Mouse (Mus musculus) liver, embryonic 14.5 days (tissue): ENCODE results near the gene Drap1. TPM values are rescaled to one million over a fixed set of nuclear protein-coding genes. Genes with fewer than 3 reads are reported as not detected.

Experiments used
- ATAC-seq: fragments of 200-750 bp; cut with Nextera tagmentation; 2 replicates; pipeline ENCODE4 v1.8.0; 2017; ENCODE audit warnings: moderate number of reproducible peaks, mild to moderate bottlenecking, moderate library complexity; ENCODE audit not compliant: insufficient read depth
- DNase-seq, 3 experiments: peaks; one replicate each; pipeline ENCODE4 v3.0.0-alpha.2; 2012 to 2013; ENCODE audit warnings: low read depth in 3 of 3, low spot score in 3 of 3
- H3K27ac ChIP-seq: fragments of 300-500 bp; sonication (generic); 2 replicates; pipeline ENCODE4 v1.5.1; 2014; ENCODE audit warnings: moderate library complexity, mild to moderate bottlenecking, control low read depth, inconsistent platforms
- H3K27me3 ChIP-seq: fragments of 300-500 bp; sonication (generic); 2 replicates; pipeline ENCODE4 v1.6.1; 2014; ENCODE audit warnings: mild to moderate bottlenecking, low read length, moderate library complexity; ENCODE audit not compliant: control insufficient read depth, insufficient read depth
- H3K36me3 ChIP-seq: fragments of 300-500 bp; sonication (generic); replicated peaks from 2 replicates; pipeline ENCODE4 v1.6.1; 2014; ENCODE audit warnings: low read depth; ENCODE audit not compliant: control insufficient read depth, insufficient read depth
- H3K4me1 ChIP-seq, 2 experiments: fragments of 200-500 bp in 1 of 2; fragments of 300-500 bp in 1 of 2; sonication (generic) in 1 of 2; replicated peaks; 2 replicates each; pipeline ENCODE4 v1.6.1; 2012 to 2014; ENCODE audit warnings: antibody characterized with exemption in 1 of 2, inconsistent platforms in 1 of 2, low read length in 1 of 2; ENCODE audit not compliant: control insufficient read depth in 2 of 2, insufficient read depth in 2 of 2
- H3K4me2 ChIP-seq: fragments of 300-500 bp; sonication (generic); 2 replicates; pipeline ENCODE4 v1.6.1; 2014; ENCODE audit warnings: low read depth, mild to moderate bottlenecking, control low read depth, moderate library complexity
- H3K4me3 ChIP-seq, 2 experiments: fragments of 200-500 bp in 1 of 2; fragments of 300-500 bp in 1 of 2; sonication (generic) in 1 of 2; 2 replicates each; pipeline ENCODE4 v1.5.1; 2012 to 2014; ENCODE audit warnings: low read depth in 2 of 2, low read length in 2 of 2, mild to moderate bottlenecking in 2 of 2, control low read depth in 1 of 2, inconsistent platforms in 1 of 2, moderate library complexity in 1 of 2; ENCODE audit not compliant: insufficient read depth in 1 of 2
- H3K9ac ChIP-seq: fragments of 300-500 bp; sonication (generic); replicated peaks from 2 replicates; pipeline ENCODE4 v1.6.1; 2014; ENCODE audit warnings: mild to moderate bottlenecking, control low read depth, moderate library complexity
- H3K9me3 ChIP-seq: fragments of 300-500 bp; sonication (generic); 2 replicates; pipeline ENCODE4 v1.6.1; 2016; ENCODE audit warnings: low read length, mixed read lengths; ENCODE audit not compliant: control insufficient read depth
- CTCF ChIP-seq: IDR thresholded peaks from 2 replicates; pipeline ENCODE4 v1.5.1; 2016; ENCODE audit warnings: antibody characterized with exemption, low read depth, control low read depth
- EP300 ChIP-seq: IDR thresholded peaks from 2 replicates; pipeline ENCODE4 v1.6.1; 2016; ENCODE audit warnings: antibody characterized with exemption, low read depth
- WGBS: fragments of 180-500 bp; shearing (Covaris S2); extraction: QIAGEN DNeasy Blood & Tissue Kit; methylation state at CpG from one replicate; pipeline ENCODE4 v1.1.7; 2014; ENCODE audit not compliant: insufficient replicate concordance; 5-methylcytosine and 5-hydroxymethylcytosine counted together
- polyA plus RNA-seq, 2 experiments: library from polyadenylated mRNA; depleted of rRNA in 1 of 2; stranded (reverse) in 1 of 2; unstranded in 1 of 2; fragments of >200 nt; fragmentation: Nextera tagmentation in 1 of 2; extraction: Ambion mirVana in 1 of 2; gene quantifications; 2 replicates each; pipeline versions ENCODE4 v1.2.1 to v1.2.3; 2012 to 2014

Gene Drap1
- polyA plus RNA-seq, 2 experiments = 58.5 to 64.0 TPM

DNA sequence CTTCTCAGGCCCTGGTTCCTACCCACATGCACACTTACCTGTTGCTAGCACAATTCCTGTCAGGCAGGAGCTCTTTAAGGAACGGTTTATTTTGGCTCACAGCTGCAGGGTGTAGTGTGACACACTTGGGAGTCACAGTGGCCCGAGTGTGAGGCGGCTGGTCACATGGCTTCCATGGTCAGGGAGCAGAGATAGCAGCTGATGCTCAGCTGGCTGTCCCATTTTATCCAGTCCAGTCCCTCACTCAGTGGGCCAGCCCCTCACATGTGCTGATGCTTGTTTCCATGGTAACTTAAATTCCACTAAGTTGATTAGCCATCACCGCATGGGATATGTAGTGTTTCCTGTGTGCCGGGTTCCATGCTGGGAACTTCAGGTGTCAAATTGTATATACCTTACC, 12.8 kb downstream of the Drap1 start:
- ATAC-seq (no peak), DNase-seq (no peak)
- TF ChIP-seq CTCF = no peak
- TF ChIP-seq EP300 = no peak
- WGBS = 68% methylated on average over 5 of the region's 5 CpGs
- H3K27ac ChIP-seq = no peak overlapping the region
- H3K4me1 ChIP-seq = peaks cover 0 to 9% of the 10 kb centered on the region in 2 experiments; a peak in 3 of 4 replicates
- H3K4me3 ChIP-seq = no peak overlapping the region
- H3K27me3 ChIP-seq = no peaks in the 10 kb centered on the region
- no peaks in the 10 kb centered on the region for H3K36me3 ChIP-seq
- no peaks in the 10 kb centered on the region for H3K9me3 ChIP-seq
- no peak overlapping the region for H3K4me2 ChIP-seq
- no peak overlapping the region for H3K9ac ChIP-seq

DNA sequence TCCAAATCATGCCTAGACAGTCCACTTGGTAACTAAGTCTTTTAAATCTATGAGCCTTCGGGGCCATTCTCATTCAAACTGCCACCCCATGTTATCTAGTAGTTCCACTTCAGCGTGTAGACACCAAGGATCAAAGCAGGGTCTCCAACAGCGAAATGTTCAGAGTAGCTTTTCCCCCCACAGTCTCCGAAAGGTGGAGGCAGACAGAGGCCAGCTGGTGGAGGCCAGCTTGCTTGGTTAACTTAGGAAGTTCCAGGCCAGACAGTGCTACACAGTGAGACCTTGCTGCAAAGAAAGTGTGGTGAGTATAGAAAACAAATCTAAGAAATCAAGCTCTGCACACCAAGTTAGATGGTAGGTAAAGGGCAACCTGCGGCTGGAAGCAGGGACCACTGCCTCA, 14.1 kb downstream of the Drap1 start:
- ATAC-seq = no peak
- WGBS = 74% methylated on average over 5 of the region's 5 CpGs
- Histone ChIP-seq H3K27ac (no peak overlapping the region), H3K9ac (no peak overlapping the region), H3K4me1 (peaks cover 0 to 13% of the 10 kb centered on the region in 2 experiments; a peak in 3 of 4 replicates), H3K27me3 (no peaks in the 10 kb centered on the region), H3K9me3 (no peaks in the 10 kb centered on the region), H3K36me3 (no peaks in the 10 kb centered on the region), H3K4me2 (no peak overlapping the region), H3K4me3 (no peak overlapping the region)
- no peak for DNase-seq
- TF ChIP-seq EP300 = no peak
- TF ChIP-seq CTCF = no peak

GRCm38 (mm10) chr19:5409068-5409467, 15.7 kb downstream of the Drap1 start:
- H3K4me3 ChIP-seq = no peak overlapping the region
- H3K27me3 ChIP-seq = no peaks in the 10 kb centered on the region
- H3K4me2 ChIP-seq = no peak overlapping the region
- H3K9me3 ChIP-seq = no peaks in the 10 kb centered on the region
- no peaks in the 10 kb centered on the region for H3K36me3 ChIP-seq
- H3K9ac ChIP-seq = no peak overlapping the region
- WGBS = 72% methylated on average over 5 of the region's 5 CpGs
- ATAC-seq (no peak), DNase-seq (no peak)
- H3K4me1 ChIP-seq = peaks cover 0 to 13% of the 10 kb centered on the region in 2 experiments; a peak in 3 of 4 replicates
- TF ChIP-seq CTCF (no peak), EP300 (no peak)
- H3K27ac ChIP-seq = no peak overlapping the region

- H3K4me3 ChIP-seq = peak overlapping the region; percentile 83
- H3K9ac ChIP-seq = peak overlapping the region; percentile 98
- H3K36me3 ChIP-seq = no peaks in the 10 kb centered on the region
- H3K4me1 ChIP-seq = peaks cover 0 to 13% of the 10 kb centered on the region in 2 experiments; a peak in 3 of 4 replicates
- no peaks in the 10 kb centered on the region for H3K27me3 ChIP-seq
- H3K27ac ChIP-seq = peak overlapping the region; percentile 96; the same call in 1 of the 2 replicates
- peak overlapping the region; percentile 82 for H3K4me2 ChIP-seq
- WGBS = 68% methylated on average over 13 of the region's 13 CpGs
- TF ChIP-seq EP300 (no peak), CTCF (no peak)
- H3K9me3 ChIP-seq = no peaks in the 10 kb centered on the region
- ATAC-seq (no peak), DNase-seq (no peak)
Observed at GRCm38 (mm10) chr19:5408057-5409001, 16.4 kb downstream of the Drap1 start.

DNA sequence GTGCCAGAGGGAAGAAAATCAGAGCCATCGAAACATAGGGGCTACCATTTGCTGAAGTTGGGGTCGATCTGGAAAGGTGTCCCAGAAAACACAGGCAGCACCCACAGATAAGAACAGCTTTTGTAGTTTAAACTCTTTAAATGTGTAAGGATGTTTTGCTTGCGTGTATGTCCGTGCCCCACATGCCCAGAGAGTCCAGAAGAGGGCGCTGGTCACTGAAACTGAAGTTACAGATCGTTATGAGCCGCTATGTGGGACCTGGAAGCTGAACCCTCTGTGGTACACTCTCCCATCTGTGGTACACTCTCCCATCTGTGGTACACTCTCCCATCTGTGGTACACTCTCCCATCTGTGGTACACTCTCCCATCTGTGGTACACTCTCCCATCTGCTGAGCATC, 17.6 kb downstream of the Drap1 start:
- ATAC-seq = peak; percentile 76
- Histone ChIP-seq H3K9ac (peak overlapping the region; percentile 98), H3K4me1 (peaks cover 0 to 13% of the 10 kb centered on the region in 2 experiments; a peak in 3 of 4 replicates), H3K9me3 (no peaks in the 10 kb centered on the region), H3K36me3 (no peaks in the 10 kb centered on the region), H3K4me2 (peak overlapping the region; percentile 82), H3K27ac (peak overlapping the region; percentile 96), H3K27me3 (no peaks in the 10 kb centered on the region), H3K4me3 (peak overlapping the region; percentile 83)
- WGBS = 15% methylated on average over 7 of the region's 7 CpGs
- DNase-seq = peak in 2 of 3 experiments; percentile 67 to 80
- TF ChIP-seq CTCF = peak; percentile 88
- TF ChIP-seq EP300 = peak; percentile 26; the same call in 1 of the 2 replicates
